Comparison of ENCODE assay signal across 8 mouse cellular contexts in genomic region chr11:100619485-100619975, GRCm38 (mm10). TPM values are rescaled to one million over a fixed set of nuclear protein-coding genes. Genes with fewer than 3 reads are reported as not detected.
DNase-seq lines count a peak whose midpoint lies in the region; ATAC-seq and TF ChIP-seq lines count a peak whose summit lies in the region.

No protein-coding gene starts in this region.

- intact Hi-C loops in left cerebral cortex, postnatal 10 days (cut with DNase I), result no loop called here

- peaks cover 1% of the 10 kb centered on the region; the same call in 1 of the 2 replicates for H3K4me1 ChIP-seq in cortical plate, adult 2 months (ENCODE audit: control insufficient read depth, insufficient read depth, low read length)

- peak; percentile 94 for DNase-seq in gastrocnemius, postnatal 10 days
- DNase-seq in left cerebral cortex, postnatal 10 days (ENCODE audit: extremely low spot score in 1 of 2, low spot score in 2 of 2), result peak; percentile 97 to 98
- DNase-seq in right cerebral cortex, postnatal 25 days, result peak; percentile 97
- peak; percentile 93 for DNase-seq in urinary bladder, postnatal 4 days (ENCODE audit: low spot score in 2 of 2)

- TF ChIP-seq CTCF in cortical plate, adult 2 months (IDR thresholded peaks at IDR 0.05; ENCODE audit: extremely low read depth, insufficient read depth, low read length), result no peak

- ATAC-seq in activated CD4-positive, CD25-positive, alpha-beta regulatory T cell, adult 4 months, result peak; percentile 76
- peak; percentile 87 for ATAC-seq in inflammation-experienced regulatory T-cells, adult 6 months
- ATAC-seq in megakaryocyte-erythroid progenitor cell, adult 5-6 weeks (replicated peaks; ENCODE audit: low FRiP score, low TSS enrichment, poor library complexity, severe bottlenecking), result peak; percentile 86

- TF ChIP-seq POLR2A in cortical plate, adult 2 months (IDR thresholded peaks at IDR 0.05; ENCODE audit: extremely low read depth, insufficient read depth, low read length), result peak; percentile 63; the same call in 1 of the 2 replicates

- H3K27ac ChIP-seq in cortical plate, adult 2 months (ENCODE audit: insufficient read depth, low read length), result peak overlapping the region; percentile 66

- H3K4me3 ChIP-seq in cortical plate, adult 2 months (ENCODE audit: insufficient read depth, low read length), result peak overlapping the region; percentile 86

RNA-seq across cellular contexts. Expression of gene Dnajc7, which starts 0.4 kb away (rescaled TPM):
- polyA plus RNA-seq in activated CD4-positive, CD25-positive, alpha-beta regulatory T cell, adult 4 months (2017; shearing (Covaris generic)), result 100 to 1,000 TPM; 237 to 338 TPM
- polyA plus RNA-seq in cortical plate, adult 2 months (2012; rRNA removed), result 165 and 175 TPM in 2 replicates
- 100 to 1,000 TPM; 191 to 195 TPM for total RNA-seq in gastrocnemius, postnatal 10 days (2021)
- polyA plus RNA-seq in inflammation-experienced regulatory T-cells, adult 6 months (2017; shearing (Covaris generic)), result 100 to 1,000 TPM; 283 to 389 (median 360) TPM
- 100 to 1,000 TPM; 234 to 253 TPM for total RNA-seq in left cerebral cortex, postnatal 10 days (2021)
- total RNA-seq in megakaryocyte-erythroid progenitor cell, adult 5-6 weeks (2014; fragmentation: Nextera tagmentation), result 133 and 176 TPM in 2 replicates
- 139 and 147 TPM in 2 replicates for total RNA-seq in megakaryocyte-erythroid progenitor cell, adult 5-6 weeks (2017)

RNA-seq across cellular contexts. Expression of gene Nkiras2, which starts 0.5 kb away (rescaled TPM):
- 10 to 100 TPM; 28.2 to 28.8 TPM for polyA plus RNA-seq in activated CD4-positive, CD25-positive, alpha-beta regulatory T cell, adult 4 months (2017; shearing (Covaris generic))
- polyA plus RNA-seq in cortical plate, adult 2 months (2012; rRNA removed), result 19.6 and 20.9 TPM in 2 replicates
- 10 to 100 TPM; 29.1 to 30.1 TPM for total RNA-seq in gastrocnemius, postnatal 10 days (2021)
- polyA plus RNA-seq in inflammation-experienced regulatory T-cells, adult 6 months (2017; shearing (Covaris generic)), result 10 to 100 TPM; 24.1 to 32.6 (median 27.2) TPM
- 10 to 100 TPM; 28.1 to 29.6 TPM for total RNA-seq in left cerebral cortex, postnatal 10 days (2021)
- total RNA-seq in megakaryocyte-erythroid progenitor cell, adult 5-6 weeks (2014; fragmentation: Nextera tagmentation), result 14.2 and 14.9 TPM in 2 replicates
- 4.2 and 11.2 TPM in 2 replicates for total RNA-seq in megakaryocyte-erythroid progenitor cell, adult 5-6 weeks (2017)

RNA-seq across cellular contexts. Expression of gene Cnp, which starts 44.8 kb away (rescaled TPM):
- polyA plus RNA-seq in activated CD4-positive, CD25-positive, alpha-beta regulatory T cell, adult 4 months (2017; shearing (Covaris generic)), result 100 to 1,000 TPM; 181 to 201 TPM
- polyA plus RNA-seq in cortical plate, adult 2 months (2012; rRNA removed), result 396 and 492 TPM in 2 replicates
- total RNA-seq in gastrocnemius, postnatal 10 days (2021), result 10 to 100 TPM; 26.0 to 33.6 TPM
- 100 to 1,000 TPM; 159 to 192 (median 165) TPM for polyA plus RNA-seq in inflammation-experienced regulatory T-cells, adult 6 months (2017; shearing (Covaris generic))
- total RNA-seq in left cerebral cortex, postnatal 10 days (2021), result 100 to 1,000 TPM in 1 of 2 experiments, 10 to 100 TPM in 1; 73.3 to 104 TPM
- total RNA-seq in megakaryocyte-erythroid progenitor cell, adult 5-6 weeks (2014; fragmentation: Nextera tagmentation), result 57.0 and 60.8 TPM in 2 replicates
- 26.7 and 44.2 TPM in 2 replicates for total RNA-seq in megakaryocyte-erythroid progenitor cell, adult 5-6 weeks (2017)

Comparison
In these comparisons a context has a peak if more than half of its experiments do, and no peak if none do; other contexts are left out.
1. Peak in every context shown above with its lines: DNase-seq, ATAC-seq, H3K4me3 ChIP-seq and H3K27ac ChIP-seq.